Mouse (Mus musculus): Measurements from ENCODE around the gene Ythdf1. TPM values are rescaled to one million over a fixed set of nuclear protein-coding genes. Genes with fewer than 3 reads are reported as not detected.

Gene Ythdf1
- polyA plus RNA-seq (2014; fragmentation: Nextera tagmentation; extraction: Ambion mirVana) = 27.1 and 35.3 TPM in 2 replicates

DNA sequence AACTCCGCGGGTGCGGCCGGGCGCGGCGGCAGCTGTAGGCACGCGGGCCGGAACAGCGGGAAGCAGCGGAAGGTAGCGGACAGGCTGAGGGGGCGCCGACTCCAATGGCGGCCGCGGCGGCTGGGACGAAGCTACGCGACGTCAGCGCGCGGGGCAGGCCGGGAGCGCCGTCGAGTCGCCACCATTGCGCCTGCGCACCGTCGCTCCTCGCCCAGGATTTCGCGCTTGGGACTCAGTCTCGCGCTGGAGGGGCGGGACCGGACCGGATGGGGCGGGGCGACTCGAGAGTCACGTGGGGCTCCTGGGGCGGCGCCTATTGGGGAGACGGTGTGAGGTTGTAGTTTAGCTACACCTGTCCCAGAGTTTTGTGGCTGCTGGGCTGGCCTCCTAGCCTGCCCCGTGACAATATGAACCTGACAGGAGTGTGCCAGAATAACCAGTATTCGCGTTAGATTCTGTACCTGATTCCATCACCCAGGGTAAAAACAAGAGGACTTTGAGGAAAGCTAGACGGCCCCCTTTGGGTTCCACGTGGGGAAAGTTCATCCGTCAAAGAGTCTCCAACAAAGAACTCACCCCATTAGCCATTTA is at the start of gene Ythdf1:
TSS of gene Ythdf1 (minus strand) at position 140 of the 591 bp plus-strand sequence.
- no peaks in the 10 kb centered on the region for H3K27me3 ChIP-seq (ENCODE audit: control insufficient read depth, insufficient read depth, low read length)
- H3K27ac ChIP-seq (ENCODE audit: low read length) = peak within 1 kb of the TSS; percentile 58
- under 1% methylated on average over 51 of the region's 56 CpGs for WGBS
- H3K9ac ChIP-seq (replicated peaks; ENCODE audit: low read depth, low read length) = peak within 1 kb of the TSS; percentile 97
- peaks cover 9% of the 10 kb centered on the region; the same call in 1 of the 2 replicates for H3K4me1 ChIP-seq (ENCODE audit: control insufficient read depth, insufficient read depth, low read length)
- peak; percentile 96 for ATAC-seq (ENCODE audit: insufficient number of reproducible peaks, insufficient read depth, low FRiP score, low read depth)
- H3K9me3 ChIP-seq (ENCODE audit: control insufficient read depth, low read depth, low read length) = no peaks in the 10 kb centered on the region
- H3K36me3 ChIP-seq (ENCODE audit: control insufficient read depth, insufficient read depth, low read length) = peaks cover 26% of the 10 kb centered on the region
- H3K4me2 ChIP-seq (replicated peaks; ENCODE audit: low read depth, low read length) = peak within 1 kb of the TSS; percentile 93
- peak within 1 kb of the TSS; percentile 99 for H3K4me3 ChIP-seq (ENCODE audit: low read depth, low read length)

DNA sequence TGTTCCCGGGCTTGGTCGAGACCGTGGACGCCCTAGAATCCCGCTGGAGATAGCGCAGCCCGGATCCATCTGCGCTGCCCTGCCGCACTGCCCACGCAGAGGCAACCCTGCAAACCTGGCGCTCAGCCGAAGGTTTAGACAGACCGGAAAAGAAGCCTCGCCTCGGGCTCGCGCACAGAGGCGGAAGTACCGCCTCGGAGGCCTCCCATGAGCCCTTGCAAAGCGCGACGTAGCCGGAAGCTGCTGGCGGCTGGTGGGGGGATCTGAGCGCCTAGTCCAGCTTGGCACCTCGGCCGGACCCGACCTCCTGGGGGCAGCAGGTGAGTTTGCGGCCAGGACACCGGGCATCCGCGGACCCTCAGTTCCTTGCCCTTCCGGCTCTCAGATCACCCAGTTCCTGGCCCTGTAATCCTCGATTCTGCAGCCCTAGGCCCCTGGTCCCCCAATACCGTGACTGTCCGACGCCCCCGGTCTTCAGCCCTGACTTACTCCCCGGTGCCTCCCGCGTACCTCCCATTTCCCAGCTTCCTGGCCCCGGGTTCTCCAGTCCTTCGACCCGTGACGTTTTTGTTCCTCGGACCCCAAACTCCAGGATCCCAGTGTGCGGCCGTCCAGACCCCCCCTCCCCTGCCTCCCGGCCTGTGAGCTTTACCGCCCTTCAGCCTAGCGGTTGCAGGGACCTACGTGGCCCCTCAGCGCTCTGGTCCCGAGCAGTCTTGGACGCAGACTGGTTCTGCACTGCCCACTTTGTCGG is 46.4 kb upstream of the Ythdf1 start, which contains the start of gene Arfgap1:
TSS of gene Arfgap1 (plus strand) at position 216 of the 754 bp plus-strand sequence.
- peak within 1 kb of the TSS; percentile 97 for H3K4me3 ChIP-seq (ENCODE audit: low read depth, low read length)

DNA sequence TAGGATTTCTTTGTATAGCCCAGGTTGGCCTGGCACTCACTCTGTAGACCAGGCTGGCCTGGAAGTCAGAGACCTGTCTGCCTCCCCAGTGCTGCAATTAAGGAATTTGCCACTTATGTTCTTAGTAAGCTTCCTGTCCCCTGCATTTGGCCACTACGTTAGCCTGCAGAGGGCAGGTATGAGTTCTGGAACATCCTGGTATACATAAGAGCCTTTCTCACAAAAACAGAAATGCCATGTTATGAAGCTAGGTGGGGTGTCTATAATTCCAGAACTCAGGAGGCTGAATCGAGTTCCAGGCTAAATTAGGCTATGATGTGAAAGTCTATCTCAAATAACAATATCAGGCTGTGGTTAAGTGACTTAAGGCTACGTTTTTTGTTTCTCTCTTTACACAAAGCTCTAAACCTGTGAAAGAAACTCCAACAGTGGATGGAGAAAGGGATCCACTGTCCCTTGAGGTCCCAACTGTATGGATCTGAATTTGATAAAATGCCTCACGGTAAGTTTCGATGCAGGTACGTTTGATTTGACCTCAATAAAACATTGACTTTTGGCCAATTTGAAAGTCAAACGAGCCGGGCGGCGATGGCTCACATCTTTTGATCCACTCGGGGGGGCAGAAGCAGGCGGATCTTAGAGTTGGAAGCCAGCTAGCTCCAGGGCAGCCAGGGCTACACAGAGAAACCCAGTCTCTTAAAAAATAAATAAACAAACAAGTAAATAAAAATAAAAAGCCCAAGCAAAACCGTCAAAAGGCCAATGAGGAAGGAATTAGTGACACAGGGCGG is 45.5 kb upstream of the Ythdf1 start:
- Histone ChIP-seq H3K4me3 (ENCODE audit: low read depth, low read length) (peak overlapping the region; percentile 97), H3K4me1 (ENCODE audit: control insufficient read depth, insufficient read depth, low read length) (peaks cover 9% of the 10 kb centered on the region; the same call in 1 of the 2 replicates), H3K9me3 (ENCODE audit: control insufficient read depth, low read depth, low read length) (no peaks in the 10 kb centered on the region), H3K4me2 (replicated peaks; ENCODE audit: low read depth, low read length) (peak overlapping the region; percentile 86), H3K36me3 (ENCODE audit: control insufficient read depth, insufficient read depth, low read length) (peaks cover 19% of the 10 kb centered on the region), H3K9ac (replicated peaks; ENCODE audit: low read depth, low read length) (peak overlapping the region; percentile 95), H3K27me3 (ENCODE audit: control insufficient read depth, insufficient read depth, low read length) (no peaks in the 10 kb centered on the region), H3K27ac (ENCODE audit: low read length) (peak overlapping the region; percentile 87)
- no peak for ATAC-seq (ENCODE audit: insufficient number of reproducible peaks, insufficient read depth, low FRiP score, low read depth)
- WGBS = 8% methylated on average over 14 of the region's 14 CpGs

More for the DNA sequence above, 46.4 kb upstream of the Ythdf1 start, which contains the start of gene Arfgap1:
- Histone ChIP-seq H3K9ac (replicated peaks; ENCODE audit: low read depth, low read length) (peak within 1 kb of the TSS; percentile 95), H3K27ac (ENCODE audit: low read length) (peak within 1 kb of the TSS; percentile 87), H3K27me3 (ENCODE audit: control insufficient read depth, insufficient read depth, low read length) (no peaks in the 10 kb centered on the region), H3K36me3 (ENCODE audit: control insufficient read depth, insufficient read depth, low read length) (peaks cover 28% of the 10 kb centered on the region), H3K4me2 (replicated peaks; ENCODE audit: low read depth, low read length) (peak within 1 kb of the TSS; percentile 86), H3K4me1 (ENCODE audit: control insufficient read depth, insufficient read depth, low read length) (peaks cover 9% of the 10 kb centered on the region; the same call in 1 of the 2 replicates), H3K9me3 (ENCODE audit: control insufficient read depth, low read depth, low read length) (no peaks in the 10 kb centered on the region)
- peak; percentile 87 for ATAC-seq (ENCODE audit: insufficient number of reproducible peaks, insufficient read depth, low FRiP score, low read depth)
- under 1% methylated on average over 57 of the region's 57 CpGs for WGBS

DNA sequence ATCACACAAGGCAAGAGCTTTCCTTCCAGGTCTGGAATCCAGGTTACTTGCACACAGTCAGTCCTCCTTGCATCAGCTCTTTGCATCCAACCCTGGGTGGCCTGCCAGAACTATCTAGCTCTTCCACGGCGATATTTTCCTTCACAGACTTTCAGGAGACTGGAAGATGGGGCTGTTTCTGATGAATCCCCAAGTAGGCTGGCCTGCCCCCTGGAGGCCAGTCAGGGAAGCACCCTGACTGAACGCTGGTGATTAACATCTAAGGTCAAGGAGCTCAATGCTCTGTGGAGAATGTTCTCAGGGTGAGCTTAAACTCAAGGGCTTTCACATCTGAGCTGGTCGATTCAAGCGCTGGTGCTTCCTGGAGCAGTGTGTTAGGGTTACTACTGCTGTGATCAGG is 43.2 kb upstream of the Ythdf1 start:
- no peak for ATAC-seq (ENCODE audit: insufficient number of reproducible peaks, insufficient read depth, low FRiP score, low read depth)
- Histone ChIP-seq H3K4me2 (replicated peaks; ENCODE audit: low read depth, low read length) (no peak overlapping the region), H3K9me3 (ENCODE audit: control insufficient read depth, low read depth, low read length) (no peaks in the 10 kb centered on the region), H3K4me1 (ENCODE audit: control insufficient read depth, insufficient read depth, low read length) (peaks cover 6% of the 10 kb centered on the region; the same call in 1 of the 2 replicates), H3K9ac (replicated peaks; ENCODE audit: low read depth, low read length) (no peak overlapping the region), H3K36me3 (ENCODE audit: control insufficient read depth, insufficient read depth, low read length) (no peaks in the 10 kb centered on the region), H3K27me3 (ENCODE audit: control insufficient read depth, insufficient read depth, low read length) (no peaks in the 10 kb centered on the region), H3K4me3 (ENCODE audit: low read depth, low read length) (no peak overlapping the region), H3K27ac (ENCODE audit: low read length) (peak overlapping the region; percentile 52; the same call in 1 of the 2 replicates)
- 9% methylated on average over 5 of the region's 5 CpGs for WGBS

DNA sequence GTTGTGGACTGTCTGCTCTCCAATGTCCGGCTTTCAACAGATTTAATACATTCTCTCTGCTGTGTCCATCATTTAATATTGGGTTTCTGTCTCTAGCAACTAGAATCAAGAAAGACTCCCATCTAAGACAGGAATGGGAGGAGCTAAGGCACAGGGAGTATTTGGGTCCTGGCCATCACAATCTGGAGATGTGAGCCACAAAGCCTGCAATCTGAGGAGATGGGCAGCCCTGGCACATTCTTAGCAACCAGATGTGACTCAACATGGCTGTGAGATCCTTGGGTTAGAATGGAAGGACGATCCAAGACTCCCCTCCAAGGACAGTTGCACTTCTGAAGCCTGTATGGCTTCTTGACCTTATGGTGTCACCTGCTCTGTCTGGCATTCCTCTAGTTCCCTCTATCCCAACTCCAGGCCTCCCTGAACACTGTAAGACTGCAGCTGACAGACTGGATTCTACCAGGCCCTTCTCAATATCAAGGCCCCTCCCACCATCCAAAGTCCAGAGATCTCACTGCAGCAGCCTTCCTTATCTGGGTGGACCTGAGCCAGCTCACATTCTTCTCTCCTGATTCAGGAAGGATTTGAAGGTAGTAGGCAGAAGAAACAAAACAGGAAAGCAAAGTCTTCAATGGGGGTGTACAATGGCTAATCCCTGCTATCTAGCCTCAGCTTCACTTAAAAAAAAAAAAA is 42.0 kb upstream of the Ythdf1 start:
- H3K9ac ChIP-seq (replicated peaks; ENCODE audit: low read depth, low read length) = no peak overlapping the region
- no peaks in the 10 kb centered on the region for H3K27me3 ChIP-seq (ENCODE audit: control insufficient read depth, insufficient read depth, low read length)
- H3K4me1 ChIP-seq (ENCODE audit: control insufficient read depth, insufficient read depth, low read length) = peaks cover 6% of the 10 kb centered on the region; the same call in 1 of the 2 replicates
- no peak overlapping the region for H3K4me3 ChIP-seq (ENCODE audit: low read depth, low read length)
- WGBS = 62% methylated on average over 2 of the region's 2 CpGs
- H3K4me2 ChIP-seq (replicated peaks; ENCODE audit: low read depth, low read length) = no peak overlapping the region
- no peaks in the 10 kb centered on the region for H3K9me3 ChIP-seq (ENCODE audit: control insufficient read depth, low read depth, low read length)
- no peaks in the 10 kb centered on the region for H3K36me3 ChIP-seq (ENCODE audit: control insufficient read depth, insufficient read depth, low read length)
- no peak overlapping the region for H3K27ac ChIP-seq (ENCODE audit: low read length)
- peak; percentile 39; the same call in 1 of the 2 replicates for ATAC-seq (ENCODE audit: insufficient number of reproducible peaks, insufficient read depth, low FRiP score, low read depth)

DNA sequence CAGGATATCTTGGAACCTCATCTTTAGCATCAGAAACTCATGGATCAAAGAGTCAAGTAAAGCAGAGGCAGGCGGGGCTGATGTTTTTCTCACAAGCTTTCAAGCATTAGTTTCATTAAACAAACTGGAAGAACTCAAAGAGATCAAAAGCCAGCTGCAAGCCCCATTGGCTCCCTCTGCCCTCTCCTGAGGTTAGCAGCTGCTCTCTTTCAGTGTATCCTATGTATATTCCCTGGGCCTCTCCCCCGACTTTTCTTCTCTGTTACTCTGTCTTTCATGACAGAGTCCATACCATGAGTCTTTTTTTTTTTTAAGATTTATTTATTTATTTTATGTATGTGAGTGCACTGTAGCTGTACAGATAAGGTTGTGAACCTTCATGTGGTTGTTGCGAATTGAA is 39.4 kb upstream of the Ythdf1 start:
- 39% methylated on average over 3 of the region's 3 CpGs for WGBS
- ATAC-seq (ENCODE audit: insufficient number of reproducible peaks, insufficient read depth, low FRiP score, low read depth) = no peak

DNA sequence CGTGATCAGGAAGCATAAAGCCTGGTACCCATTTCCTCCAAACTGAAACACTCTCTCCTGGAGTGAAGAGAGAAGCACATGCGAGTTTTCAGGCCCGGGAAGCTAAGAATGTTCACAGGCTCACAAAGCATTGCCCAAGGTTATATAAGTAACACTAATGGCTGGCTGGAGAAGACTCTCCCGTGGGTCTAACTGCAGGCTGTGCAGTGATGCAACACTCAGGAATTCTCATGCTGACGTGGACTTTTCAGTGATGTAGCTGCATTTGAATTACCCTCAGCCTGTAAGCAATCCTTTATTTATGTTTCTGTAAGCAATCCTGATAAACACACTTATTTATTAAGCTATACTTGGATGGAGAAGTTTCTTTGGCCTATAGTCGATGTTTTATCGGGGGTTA is 38.9 kb upstream of the Ythdf1 start:
- Histone ChIP-seq H3K4me2 (replicated peaks; ENCODE audit: low read depth, low read length) (no peak overlapping the region), H3K9ac (replicated peaks; ENCODE audit: low read depth, low read length) (no peak overlapping the region), H3K27me3 (ENCODE audit: control insufficient read depth, insufficient read depth, low read length) (no peaks in the 10 kb centered on the region), H3K4me1 (ENCODE audit: control insufficient read depth, insufficient read depth, low read length) (peaks cover 5% of the 10 kb centered on the region; the same call in 1 of the 2 replicates), H3K36me3 (ENCODE audit: control insufficient read depth, insufficient read depth, low read length) (no peaks in the 10 kb centered on the region), H3K4me3 (ENCODE audit: low read depth, low read length) (no peak overlapping the region), H3K27ac (ENCODE audit: low read length) (peak overlapping the region; percentile 39; the same call in 1 of the 2 replicates), H3K9me3 (ENCODE audit: control insufficient read depth, low read depth, low read length) (no peaks in the 10 kb centered on the region)
- ATAC-seq (ENCODE audit: insufficient number of reproducible peaks, insufficient read depth, low FRiP score, low read depth) = no peak
- WGBS = 59% methylated on average over 7 of the region's 7 CpGs

More for the DNA sequence above, 39.4 kb upstream of the Ythdf1 start:
- Histone ChIP-seq H3K27ac (ENCODE audit: low read length) (peak overlapping the region; percentile 4; the same call in 1 of the 2 replicates), H3K9ac (replicated peaks; ENCODE audit: low read depth, low read length) (no peak overlapping the region), H3K27me3 (ENCODE audit: control insufficient read depth, insufficient read depth, low read length) (no peaks in the 10 kb centered on the region), H3K4me3 (ENCODE audit: low read depth, low read length) (no peak overlapping the region), H3K36me3 (ENCODE audit: control insufficient read depth, insufficient read depth, low read length) (no peaks in the 10 kb centered on the region), H3K9me3 (ENCODE audit: control insufficient read depth, low read depth, low read length) (no peaks in the 10 kb centered on the region), H3K4me2 (replicated peaks; ENCODE audit: low read depth, low read length) (no peak overlapping the region), H3K4me1 (ENCODE audit: control insufficient read depth, insufficient read depth, low read length) (peaks cover 5% of the 10 kb centered on the region; the same call in 1 of the 2 replicates)

All from stomach, embryonic 14.5 days (tissue).